Mouse (Mus musculus) central nervous system, embryonic 18 days (tissue): ENCODE measurements around the gene A030005K14Rik. TPM values are rescaled to one million over a fixed set of nuclear protein-coding genes. Genes with fewer than 3 reads are reported as not detected.

Experiments used
- polyA plus RNA-seq: library from polyadenylated mRNA; depleted of rRNA; stranded (reverse); fragments of >200 nt; gene quantifications from 2 replicates; pipeline ENCODE4 v1.2.3, GENCODE M21; 2012; rRNA removed

A030005K14Rik gene
- not detected in 2 replicates for polyA plus RNA-seq

DNA sequence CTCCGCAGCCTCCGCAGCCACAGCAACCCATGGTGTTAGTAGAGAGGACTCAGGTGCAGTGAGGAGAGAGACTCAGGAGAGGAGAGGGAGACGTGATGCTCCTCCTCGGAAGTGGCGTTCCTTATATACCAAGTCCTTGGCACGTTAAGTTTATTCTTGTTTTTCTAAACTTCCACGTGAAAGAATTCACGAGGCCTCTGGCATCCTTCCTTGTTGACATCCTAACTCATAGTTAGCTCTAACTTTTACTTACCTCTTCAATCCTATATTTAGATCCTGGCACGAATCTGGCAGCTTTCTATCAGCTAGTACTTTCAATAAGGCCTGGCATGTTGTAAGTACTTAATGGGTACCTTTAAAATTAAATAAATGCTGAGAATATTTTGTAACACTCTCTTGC lies at the start of gene A030005K14Rik:
Gene A030005K14Rik, minus strand, starts transcription at position 101 of the 400 bp plus-strand sequence.

DNA sequence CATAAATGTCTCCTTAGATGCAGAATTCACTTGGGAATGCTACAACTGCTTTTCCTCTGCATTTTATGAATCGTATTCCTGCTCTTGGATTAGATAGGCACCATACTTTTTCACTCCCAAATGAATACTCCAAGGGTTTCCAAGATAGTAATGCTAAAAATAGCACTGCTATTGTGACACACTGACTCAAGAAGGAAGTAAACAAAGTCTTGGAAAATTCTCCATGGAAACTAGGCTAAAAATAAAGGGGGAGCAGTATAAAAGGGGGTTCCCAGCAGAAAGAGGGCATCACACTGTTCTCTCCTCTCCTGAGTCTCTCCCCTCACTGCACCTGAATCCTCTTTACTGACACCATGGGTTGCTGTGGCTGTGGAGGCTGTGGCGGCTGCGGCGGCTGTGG lies 1.5 kb upstream of the A030005K14Rik start, which contains the start of gene Krtap28-13:
Gene Krtap28-13, plus strand, starts transcription at position 288 of the 400 bp plus-strand sequence.

DNA sequence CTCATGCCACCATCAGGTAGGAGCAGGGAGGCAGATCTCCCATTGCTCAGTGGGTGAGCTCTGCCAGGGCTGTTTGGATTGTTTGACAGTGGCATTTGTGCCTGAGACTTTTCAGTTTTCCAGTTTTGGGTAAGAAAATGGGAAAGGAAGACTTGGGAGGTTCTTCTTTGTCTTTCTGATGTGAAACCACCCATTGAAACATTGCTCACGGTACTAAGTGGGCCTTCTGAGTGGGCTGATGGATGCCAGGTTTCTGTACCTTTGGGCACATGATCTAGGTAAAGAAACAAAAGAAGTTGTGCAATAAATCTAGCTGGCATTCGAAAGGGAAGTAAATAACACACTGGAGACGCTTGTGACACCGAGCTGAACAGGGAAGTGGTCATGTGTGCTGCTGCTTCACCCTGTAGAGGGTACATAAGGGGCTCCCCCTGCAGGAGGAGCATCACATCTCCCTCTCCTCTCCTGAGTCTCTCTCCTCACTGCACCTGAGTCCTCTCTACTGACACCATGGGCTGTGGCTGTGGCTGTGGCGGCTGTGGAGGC lies 14.2 kb downstream of the A030005K14Rik start, which contains the start of gene Gm47969:
Gene Gm47969, plus strand, starts transcription at position 51 of the 546 bp plus-strand sequence.

DNA sequence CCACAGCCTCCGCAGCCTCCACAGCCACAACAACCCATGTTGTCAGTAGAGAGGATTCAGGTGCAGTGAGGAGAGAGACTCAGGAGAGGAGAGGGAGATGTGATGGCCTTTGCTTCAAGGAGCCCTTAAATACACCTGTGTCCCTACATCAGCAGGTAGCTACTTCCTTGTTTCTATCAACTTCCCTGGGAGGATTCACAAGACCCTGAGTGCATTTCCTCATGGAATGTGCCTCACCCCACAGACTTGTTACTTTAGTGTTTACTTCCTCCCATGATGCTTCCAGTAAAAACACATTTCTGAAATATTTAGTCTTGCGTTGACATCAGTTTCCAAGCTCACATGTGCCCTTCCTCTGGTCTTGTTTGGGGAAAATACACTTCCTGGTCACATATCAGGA lies 16.8 kb downstream of the A030005K14Rik start, which contains the start of gene Krtap28-10:
Gene Krtap28-10, minus strand, starts transcription at position 101 of the 400 bp plus-strand sequence.

DNA sequence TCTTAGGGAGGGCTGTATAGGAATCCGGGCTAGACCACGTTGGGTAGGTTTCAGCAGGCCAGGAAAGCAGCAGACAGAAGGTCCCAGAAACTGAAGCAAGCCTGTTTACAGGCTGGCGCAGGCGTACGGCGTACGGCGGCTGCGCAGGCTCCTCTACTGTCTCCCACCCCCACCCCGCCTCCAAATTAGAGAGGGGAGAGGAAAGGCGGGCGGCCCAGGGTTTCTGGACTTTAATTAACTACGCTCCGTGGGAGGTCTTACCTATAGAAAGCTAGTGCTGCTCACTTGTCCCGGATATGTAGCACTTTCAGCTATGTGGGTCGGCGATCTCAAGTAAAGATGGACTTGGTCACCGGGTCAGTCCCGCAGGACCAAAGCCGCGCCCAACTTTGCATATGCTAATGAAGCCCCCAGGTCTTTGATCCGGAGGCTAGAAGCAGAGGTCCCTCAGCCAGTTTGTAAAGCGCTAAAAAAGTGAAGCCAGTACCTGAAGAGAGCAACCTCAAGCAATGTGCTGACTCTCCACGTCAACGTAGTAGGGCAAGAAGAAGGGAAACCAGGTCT lies 21.0 kb downstream of the A030005K14Rik start, which contains the start of gene Slc19a3:
Gene Slc19a3, minus strand, starts transcription at position 340 of the 564 bp plus-strand sequence.

Other genes with a start within 250 kb of the A030005K14Rik start
- 54.6 and 57.5 TPM in 2 replicates for gene Agfg1, start 219.9 kb downstream of the A030005K14Rik start, polyA plus RNA-seq
- gene A030005L19Rik, start 146.1 kb downstream of the A030005K14Rik start, polyA plus RNA-seq = 1.8 and 2.0 TPM in 2 replicates
- 0.12 and 0.18 TPM in 2 replicates for gene A030014E15Rik, start 134.5 kb downstream of the A030005K14Rik start, polyA plus RNA-seq
- not detected in 2 replicates for gene Gm6217, start 128.0 kb downstream of the A030005K14Rik start, polyA plus RNA-seq
- gene A030003K21Rik, start 116.0 kb downstream of the A030005K14Rik start, polyA plus RNA-seq = not detected in 2 replicates
- gene Gm7544, start 103.4 kb downstream of the A030005K14Rik start, polyA plus RNA-seq = not detected in 2 replicates
- gene Gm47955, start 99.1 kb downstream of the A030005K14Rik start, polyA plus RNA-seq = not detected in 2 replicates
- not detected in 2 replicates for gene Gm47959, start 58.8 kb downstream of the A030005K14Rik start, polyA plus RNA-seq
- 2.0 TPM in 2 replicates for gene Slc19a3, start 20.9 kb downstream of the A030005K14Rik start, polyA plus RNA-seq
- gene Krtap28-10, start 16.9 kb downstream of the A030005K14Rik start, polyA plus RNA-seq = not detected in 2 replicates
- gene Gm47969, start 14.4 kb downstream of the A030005K14Rik start, polyA plus RNA-seq = not detected in 2 replicates
- gene Krtap28-13, start 1.6 kb upstream of the A030005K14Rik start, polyA plus RNA-seq = not detected in 2 replicates
- not detected in 2 replicates for gene Ccl20, start 57.4 kb upstream of the A030005K14Rik start, polyA plus RNA-seq
- 3.0 and 5.1 TPM in 2 replicates for gene Daw1, start 100.4 kb upstream of the A030005K14Rik start, polyA plus RNA-seq